Mouse (Mus musculus): ENCODE measurements around the gene Zscan5b. TPM values are rescaled to one million over a fixed set of nuclear protein-coding genes. Genes with fewer than 3 reads are reported as not detected.
"Not testable (repeated sequence)": the region's sequence is repeated elsewhere in the genome, so short reads cannot be mapped to it uniquely, and the experiment has no call there.

Gene Zscan5b
- polyA plus RNA-seq, 1 experiment from 2014 or later = not detected

GRCm38 (mm10) chr7:6258232-6259220 is 36.4 kb downstream of the Zscan5b start:
- Histone ChIP-seq H3K9me3 (replicated peaks; ENCODE audit: control insufficient read depth, low read length, poor library complexity, severe bottlenecking) (no peaks in the 10 kb centered on the region), H3K4me1 (ENCODE audit: control insufficient read depth, insufficient read depth, low read length) (no peaks in the 10 kb centered on the region), H3K9ac (ENCODE audit: low read depth, low read length) (no peak overlapping the region), H3K36me3 (ENCODE audit: control insufficient read depth, insufficient read depth, low read length) (no peaks in the 10 kb centered on the region), H3K27ac (ENCODE audit: low read length) (no peak overlapping the region), H3K4me3 (ENCODE audit: low read depth, low read length) (no peak overlapping the region), H3K4me2 (ENCODE audit: low read length) (no peak overlapping the region), H3K27me3 (ENCODE audit: control insufficient read depth, insufficient read depth, low read depth, low read length) (no peaks in the 10 kb centered on the region)
- WGBS = 35% methylated on average over 16 of the region's 16 CpGs
- ATAC-seq = no peak

- not testable (repeated sequence) for H3K4me3 ChIP-seq (ENCODE audit: low read depth, low read length); H3K4me2 ChIP-seq (ENCODE audit: low read length); H3K9me3 ChIP-seq (replicated peaks; ENCODE audit: control insufficient read depth, low read length, poor library complexity, severe bottlenecking); ATAC-seq; H3K9ac ChIP-seq (ENCODE audit: low read depth, low read length); H3K27ac ChIP-seq (ENCODE audit: low read length); H3K4me1 ChIP-seq (ENCODE audit: control insufficient read depth, insufficient read depth, low read length); H3K36me3 ChIP-seq (ENCODE audit: control insufficient read depth, insufficient read depth, low read length); H3K27me3 ChIP-seq (ENCODE audit: control insufficient read depth, insufficient read depth, low read depth, low read length)
- WGBS = 46% methylated on average over 2 of the region's 2 CpGs
Observed at GRCm38 (mm10) chr7:6260004-6260403, 37.9 kb downstream of the Zscan5b start.

- H3K4me1 ChIP-seq (ENCODE audit: control insufficient read depth, insufficient read depth, low read length) = no peaks in the 10 kb centered on the region
- H3K4me2 ChIP-seq (ENCODE audit: low read length) = no peak overlapping the region
- whole genome bisulfite sequencing = 88% methylated on average over 3 of the region's 3 CpGs
Observed at GRCm38 (mm10) chr7:6262120-6262519, 40.0 kb downstream of the Zscan5b start.

GRCm38 (mm10) chr7:6262984-6263383 is 40.9 kb downstream of the Zscan5b start:
- no peak overlapping the region for H3K9ac ChIP-seq (ENCODE audit: low read depth, low read length)
- ATAC-seq = no peak
- H3K27ac ChIP-seq (ENCODE audit: low read length) = no peak overlapping the region
- H3K4me3 ChIP-seq (ENCODE audit: low read depth, low read length) = no peak overlapping the region
- no peaks in the 10 kb centered on the region for H3K27me3 ChIP-seq (ENCODE audit: control insufficient read depth, insufficient read depth, low read depth, low read length)
- no peaks in the 10 kb centered on the region for H3K36me3 ChIP-seq (ENCODE audit: control insufficient read depth, insufficient read depth, low read length)
- 88% methylated on average over 4 of the region's 4 CpGs for WGBS
- H3K4me1 ChIP-seq (ENCODE audit: control insufficient read depth, insufficient read depth, low read length) = no peaks in the 10 kb centered on the region
- no peaks in the 10 kb centered on the region for H3K9me3 ChIP-seq (replicated peaks; ENCODE audit: control insufficient read depth, low read length, poor library complexity, severe bottlenecking)
- H3K4me2 ChIP-seq (ENCODE audit: low read length) = no peak overlapping the region

More at GRCm38 (mm10) chr7:6262120-6262519, 40.0 kb downstream of the Zscan5b start:
- Histone ChIP-seq H3K9me3 (replicated peaks; ENCODE audit: control insufficient read depth, low read length, poor library complexity, severe bottlenecking) (no peaks in the 10 kb centered on the region), H3K4me3 (ENCODE audit: low read depth, low read length) (no peak overlapping the region), H3K27me3 (ENCODE audit: control insufficient read depth, insufficient read depth, low read depth, low read length) (no peaks in the 10 kb centered on the region), H3K9ac (ENCODE audit: low read depth, low read length) (no peak overlapping the region), H3K27ac (ENCODE audit: low read length) (no peak overlapping the region), H3K36me3 (ENCODE audit: control insufficient read depth, insufficient read depth, low read length) (no peaks in the 10 kb centered on the region)
- no peak for ATAC-seq

GRCm38 (mm10) chr7:6265695-6266094 is 43.6 kb downstream of the Zscan5b start:
- 62% methylated on average over 8 of the region's 8 CpGs for WGBS
- H3K9me3 ChIP-seq (replicated peaks; ENCODE audit: control insufficient read depth, low read length, poor library complexity, severe bottlenecking) = no peaks in the 10 kb centered on the region
- no peak overlapping the region for H3K9ac ChIP-seq (ENCODE audit: low read depth, low read length)
- no peaks in the 10 kb centered on the region for H3K36me3 ChIP-seq (ENCODE audit: control insufficient read depth, insufficient read depth, low read length)
- no peak overlapping the region for H3K4me3 ChIP-seq (ENCODE audit: low read depth, low read length)
- no peaks in the 10 kb centered on the region for H3K27me3 ChIP-seq (ENCODE audit: control insufficient read depth, insufficient read depth, low read depth, low read length)
- no peak overlapping the region for H3K27ac ChIP-seq (ENCODE audit: low read length)
- no peaks in the 10 kb centered on the region for H3K4me1 ChIP-seq (ENCODE audit: control insufficient read depth, insufficient read depth, low read length)
- no peak overlapping the region for H3K4me2 ChIP-seq (ENCODE audit: low read length)
- ATAC-seq = no peak

GRCm38 (mm10) chr7:6277906-6278305 is 55.8 kb downstream of the Zscan5b start:
- 51% methylated on average over 3 of the region's 3 CpGs for WGBS
- no peak overlapping the region for H3K4me2 ChIP-seq (ENCODE audit: low read length)
- H3K9ac ChIP-seq (ENCODE audit: low read depth, low read length) = no peak overlapping the region
- H3K4me3 ChIP-seq (ENCODE audit: low read depth, low read length) = no peak overlapping the region
- no peaks in the 10 kb centered on the region for H3K36me3 ChIP-seq (ENCODE audit: control insufficient read depth, insufficient read depth, low read length)
- H3K27ac ChIP-seq (ENCODE audit: low read length) = no peak overlapping the region
- H3K9me3 ChIP-seq (replicated peaks; ENCODE audit: control insufficient read depth, low read length, poor library complexity, severe bottlenecking) = no peaks in the 10 kb centered on the region
- H3K27me3 ChIP-seq (ENCODE audit: control insufficient read depth, insufficient read depth, low read depth, low read length) = no peaks in the 10 kb centered on the region
- no peaks in the 10 kb centered on the region for H3K4me1 ChIP-seq (ENCODE audit: control insufficient read depth, insufficient read depth, low read length)
- ATAC-seq = no peak

- 0% methylated on average over 1 of the region's 1 CpGs for WGBS
- no peaks in the 10 kb centered on the region for H3K36me3 ChIP-seq (ENCODE audit: control insufficient read depth, insufficient read depth, low read length)
- H3K4me1 ChIP-seq (ENCODE audit: control insufficient read depth, insufficient read depth, low read length) = peaks cover 9% of the 10 kb centered on the region
- peak overlapping the region; percentile 48 for H3K4me3 ChIP-seq (ENCODE audit: low read depth, low read length)
- H3K9me3 ChIP-seq (replicated peaks; ENCODE audit: control insufficient read depth, low read length, poor library complexity, severe bottlenecking) = no peaks in the 10 kb centered on the region
- no peaks in the 10 kb centered on the region for H3K27me3 ChIP-seq (ENCODE audit: control insufficient read depth, insufficient read depth, low read depth, low read length)
- no peak for ATAC-seq
- peak overlapping the region; percentile 60 for H3K4me2 ChIP-seq (ENCODE audit: low read length)
- H3K9ac ChIP-seq (ENCODE audit: low read depth, low read length) = peak overlapping the region; percentile 64
- peak overlapping the region; percentile 92 for H3K27ac ChIP-seq (ENCODE audit: low read length)
Observed at GRCm38 (mm10) chr7:6282749-6283148, 60.7 kb downstream of the Zscan5b start.

GRCm38 (mm10) chr7:6283451-6284075 is 61.5 kb downstream of the Zscan5b start:
- peak overlapping the region; percentile 60 for H3K4me2 ChIP-seq (ENCODE audit: low read length)
- peak overlapping the region; percentile 48 for H3K4me3 ChIP-seq (ENCODE audit: low read depth, low read length)
- peaks cover 17% of the 10 kb centered on the region for H3K4me1 ChIP-seq (ENCODE audit: control insufficient read depth, insufficient read depth, low read length)
- peak overlapping the region; percentile 92 for H3K27ac ChIP-seq (ENCODE audit: low read length)
- no peaks in the 10 kb centered on the region for H3K27me3 ChIP-seq (ENCODE audit: control insufficient read depth, insufficient read depth, low read depth, low read length)
- H3K9ac ChIP-seq (ENCODE audit: low read depth, low read length) = peak overlapping the region; percentile 64
- H3K36me3 ChIP-seq (ENCODE audit: control insufficient read depth, insufficient read depth, low read length) = no peaks in the 10 kb centered on the region
- WGBS = 1% methylated on average over 23 of the region's 23 CpGs
- peak; percentile 73 for ATAC-seq
- no peaks in the 10 kb centered on the region for H3K9me3 ChIP-seq (replicated peaks; ENCODE audit: control insufficient read depth, low read length, poor library complexity, severe bottlenecking)

- Histone ChIP-seq H3K36me3 (ENCODE audit: control insufficient read depth, insufficient read depth, low read length) (no peaks in the 10 kb centered on the region), H3K4me2 (ENCODE audit: low read length) (no peak overlapping the region), H3K4me3 (ENCODE audit: low read depth, low read length) (no peak overlapping the region), H3K9me3 (replicated peaks; ENCODE audit: control insufficient read depth, low read length, poor library complexity, severe bottlenecking) (no peaks in the 10 kb centered on the region), H3K9ac (ENCODE audit: low read depth, low read length) (no peak overlapping the region), H3K4me1 (ENCODE audit: control insufficient read depth, insufficient read depth, low read length) (peaks cover 20% of the 10 kb centered on the region), H3K27me3 (ENCODE audit: control insufficient read depth, insufficient read depth, low read depth, low read length) (no peaks in the 10 kb centered on the region), H3K27ac (ENCODE audit: low read length) (no peak overlapping the region)
- WGBS = 85% methylated on average over 4 of the region's 4 CpGs
- no peak for ATAC-seq
Observed at GRCm38 (mm10) chr7:6284442-6285012, 62.4 kb downstream of the Zscan5b start.

Data from midbrain, embryonic 16.5 days (tissue).